8 mouse cellular contexts compared by ENCODE assay signal in genomic region chr9:50530890-50531289, GRCm38 (mm10). TPM values are rescaled to one million over a fixed set of nuclear protein-coding genes. Genes with fewer than 3 reads are reported as not detected.
A peak's percentile ranks its signal among the peaks of the same experiment; 100 is the strongest.
DNase-seq lines count a peak whose midpoint lies in the region; ATAC-seq lines count a peak whose summit lies in the region.

No protein-coding gene starts in this region.

- DNase-seq in hindbrain, embryonic 10.5 days (ENCODE audit: low spot score): no peak
- peak; percentile 11 to 30 for DNase-seq in urinary bladder, postnatal 36 days (ENCODE audit: low spot score in 2 of 2)
- no peak for DNase-seq in urinary bladder, postnatal 10 days (ENCODE audit: low spot score)
- peak; percentile 53 for DNase-seq in kidney, adult 9 months
- peak; percentile 51 for DNase-seq in thymus, postnatal 14 days
- DNase-seq in urinary bladder, adult 2 months (ENCODE audit: low spot score): no peak
- DNase-seq in hindbrain, embryonic 11.5 days (ENCODE audit: low spot score): no peak

- 43% methylated on average over 2 of the region's 2 CpGs for WGBS in hindbrain, embryonic 13.5 days
- 51% methylated on average over 2 of the region's 2 CpGs for WGBS in hindbrain, embryonic 10.5 days
- 38% methylated on average over 2 of the region's 2 CpGs for WGBS in hindbrain, embryonic 11.5 days

- H3K27ac ChIP-seq in hindbrain, embryonic 13.5 days: peak overlapping the region; percentile 30; the same call in 1 of the 2 replicates
- no peak overlapping the region for H3K27ac ChIP-seq in hindbrain, embryonic 10.5 days
- H3K27ac ChIP-seq in hindbrain, embryonic 11.5 days (ENCODE audit: low read depth, low read length): no peak overlapping the region

- no peaks in the 10 kb centered on the region for H3K27me3 ChIP-seq in hindbrain, embryonic 13.5 days
- H3K27me3 ChIP-seq in hindbrain, embryonic 10.5 days (ENCODE audit: insufficient read depth, poor library complexity, severe bottlenecking): no peaks in the 10 kb centered on the region
- no peaks in the 10 kb centered on the region for H3K27me3 ChIP-seq in hindbrain, embryonic 11.5 days (ENCODE audit: control insufficient read depth, insufficient read depth, low read length)

- H3K36me3 ChIP-seq in hindbrain, embryonic 13.5 days: no peaks in the 10 kb centered on the region
- no peaks in the 10 kb centered on the region for H3K36me3 ChIP-seq in hindbrain, embryonic 10.5 days
- no peaks in the 10 kb centered on the region for H3K36me3 ChIP-seq in hindbrain, embryonic 11.5 days (ENCODE audit: control insufficient read depth, insufficient read depth, low read length)

- no peak overlapping the region for H3K9ac ChIP-seq in hindbrain, embryonic 13.5 days
- H3K9ac ChIP-seq in hindbrain, embryonic 11.5 days (ENCODE audit: low read depth, low read length): no peak overlapping the region

- H3K4me2 ChIP-seq in hindbrain, embryonic 13.5 days: no peak overlapping the region
- H3K4me2 ChIP-seq in hindbrain, embryonic 11.5 days (replicated peaks; ENCODE audit: low read depth, low read length): no peak overlapping the region

- no peak overlapping the region for H3K4me3 ChIP-seq in hindbrain, embryonic 13.5 days
- no peak overlapping the region for H3K4me3 ChIP-seq in hindbrain, embryonic 10.5 days
- no peak overlapping the region for H3K4me3 ChIP-seq in hindbrain, embryonic 11.5 days (ENCODE audit: low read depth, low read length)

- no peak for ATAC-seq in hindbrain, embryonic 13.5 days (ENCODE audit: low FRiP score)
- no peak for ATAC-seq in hindbrain, embryonic 11.5 days (ENCODE audit: low FRiP score)

- H3K9me3 ChIP-seq in hindbrain, embryonic 13.5 days: no peaks in the 10 kb centered on the region
- no peaks in the 10 kb centered on the region for H3K9me3 ChIP-seq in hindbrain, embryonic 10.5 days
- no peaks in the 10 kb centered on the region for H3K9me3 ChIP-seq in hindbrain, embryonic 11.5 days (ENCODE audit: control insufficient read depth, low read length)

- peaks cover 17% of the 10 kb centered on the region for H3K4me1 ChIP-seq in hindbrain, embryonic 13.5 days (replicated peaks)
- peaks cover 17% of the 10 kb centered on the region for H3K4me1 ChIP-seq in hindbrain, embryonic 10.5 days (replicated peaks)
- H3K4me1 ChIP-seq in hindbrain, embryonic 11.5 days (replicated peaks; ENCODE audit: control insufficient read depth, insufficient read depth, low read length): no peaks in the 10 kb centered on the region

RNA-seq across cellular contexts. Expression of gene Pts, which starts 2.4 kb away (rescaled TPM):
- polyA plus RNA-seq in hindbrain, embryonic 13.5 days (2015; fragmentation: Nextera tagmentation; extraction: Ambion mirVana): 119 and 128 TPM in 2 replicates
- polyA plus RNA-seq in hindbrain, embryonic 10.5 days (2016; fragmentation: Nextera tagmentation; extraction: Ambion mirVana): 82.4 and 93.7 TPM in 2 replicates
- 101 and 137 TPM in 2 replicates for polyA plus RNA-seq in urinary bladder, adult 2 months (2012; rRNA removed)
- polyA plus RNA-seq in hindbrain, embryonic 11.5 days (2014; fragmentation: Nextera tagmentation; extraction: Ambion mirVana): 92.6 and 98.2 TPM in 2 replicates

RNA-seq across cellular contexts. Expression of gene Il18, which starts 23.7 kb away (rescaled TPM):
- polyA plus RNA-seq in hindbrain, embryonic 13.5 days (2015; fragmentation: Nextera tagmentation; extraction: Ambion mirVana): 17.3 and 17.9 TPM in 2 replicates
- polyA plus RNA-seq in hindbrain, embryonic 10.5 days (2016; fragmentation: Nextera tagmentation; extraction: Ambion mirVana): 2.8 and 5.9 TPM in 2 replicates
- 5.7 and 8.2 TPM in 2 replicates for polyA plus RNA-seq in urinary bladder, adult 2 months (2012; rRNA removed)
- polyA plus RNA-seq in hindbrain, embryonic 11.5 days (2014; fragmentation: Nextera tagmentation; extraction: Ambion mirVana): 5.2 and 8.5 TPM in 2 replicates

RNA-seq across cellular contexts. Expression of gene Bco2, which starts 24.1 kb away (rescaled TPM):
- polyA plus RNA-seq in hindbrain, embryonic 13.5 days (2015; fragmentation: Nextera tagmentation; extraction: Ambion mirVana): 0.30 and 0.35 TPM in 2 replicates
- polyA plus RNA-seq in hindbrain, embryonic 10.5 days (2016; fragmentation: Nextera tagmentation; extraction: Ambion mirVana): 0.10 and 0.18 TPM in 2 replicates
- polyA plus RNA-seq in urinary bladder, adult 2 months (2012; rRNA removed): 0.77 and 0.80 TPM in 2 replicates
- 0.14 and 0.20 TPM in 2 replicates for polyA plus RNA-seq in hindbrain, embryonic 11.5 days (2014; fragmentation: Nextera tagmentation; extraction: Ambion mirVana)

RNA-seq across cellular contexts. Expression of gene Tex12, which starts 30.2 kb away (rescaled TPM):
- 0.22 and 0.38 TPM in 2 replicates for polyA plus RNA-seq in hindbrain, embryonic 13.5 days (2015; fragmentation: Nextera tagmentation; extraction: Ambion mirVana)
- polyA plus RNA-seq in hindbrain, embryonic 10.5 days (2016; fragmentation: Nextera tagmentation; extraction: Ambion mirVana): 0.21 TPM in 1 of 2 replicates, not detected in the other
- not detected in 2 replicates for polyA plus RNA-seq in urinary bladder, adult 2 months (2012; rRNA removed)
- polyA plus RNA-seq in hindbrain, embryonic 11.5 days (2014; fragmentation: Nextera tagmentation; extraction: Ambion mirVana): 0.15 and 0.17 TPM in 2 replicates

RNA-seq across cellular contexts. Expression of gene Plet1, which starts 36.6 kb away (rescaled TPM):
- polyA plus RNA-seq in hindbrain, embryonic 13.5 days (2015; fragmentation: Nextera tagmentation; extraction: Ambion mirVana): 0.48 and 0.63 TPM in 2 replicates
- polyA plus RNA-seq in hindbrain, embryonic 10.5 days (2016; fragmentation: Nextera tagmentation; extraction: Ambion mirVana): 1.0 and 1.2 TPM in 2 replicates
- 133 and 162 TPM in 2 replicates for polyA plus RNA-seq in urinary bladder, adult 2 months (2012; rRNA removed)
- polyA plus RNA-seq in hindbrain, embryonic 11.5 days (2014; fragmentation: Nextera tagmentation; extraction: Ambion mirVana): 0.59 and 0.68 TPM in 2 replicates

Comparison
In these comparisons a context has a peak if more than half of its experiments do, and no peak if none do; other contexts are left out.
1. DNase-seq: peak in urinary bladder, postnatal 36 days (2 of 2), kidney, adult 9 months (single experiment) and thymus, postnatal 14 days (single experiment); none in hindbrain, embryonic 10.5 days (single experiment), urinary bladder, postnatal 10 days (single experiment), urinary bladder, adult 2 months (single experiment) and hindbrain, embryonic 11.5 days (single experiment).